Mouse (Mus musculus): ENCODE measurements around the gene Shh. TPM values are rescaled to one million over a fixed set of nuclear protein-coding genes. Genes with fewer than 3 reads are reported as not detected.

Shh gene
- polyA plus RNA-seq, 1 experiment from 2014 or later = 7.3 TPM

DNA sequence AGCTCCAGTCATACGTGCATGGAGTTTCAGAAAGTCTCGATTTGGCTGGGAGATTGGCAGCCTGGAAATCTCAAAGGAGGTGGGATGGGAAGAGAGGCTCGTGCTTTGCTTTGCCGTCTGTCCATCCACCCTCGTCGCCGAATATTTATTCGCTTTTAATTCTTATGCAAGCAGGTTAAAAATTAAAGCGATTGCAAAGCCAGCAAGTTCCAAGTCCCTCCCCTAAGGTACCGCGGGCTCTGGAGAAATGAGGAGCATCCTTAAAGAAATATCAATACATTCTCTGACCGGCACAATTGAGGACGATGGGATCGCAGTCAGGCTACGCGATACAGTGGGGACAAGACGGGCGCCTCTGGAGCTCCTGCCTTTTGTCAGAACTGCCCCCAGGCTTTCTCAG lies 1.5 kb downstream of the Shh start:
- Histone ChIP-seq H3K4me3 (peak overlapping the region; percentile 74), H3K27ac (replicated peaks) (peak overlapping the region; percentile 88), H3K4me1 (peaks cover 74% of the 10 kb centered on the region), H3K9me3 (replicated peaks) (no peaks in the 10 kb centered on the region), H3K36me3 (no peaks in the 10 kb centered on the region), H3K27me3 (ENCODE audit: low read depth, poor library complexity, severe bottlenecking) (peaks cover 100% of the 10 kb centered on the region)
- under 1% methylated on average over 18 of the region's 18 CpGs for WGBS
- peak; percentile 35 for DNase-seq (ENCODE audit: low spot score)

DNA sequence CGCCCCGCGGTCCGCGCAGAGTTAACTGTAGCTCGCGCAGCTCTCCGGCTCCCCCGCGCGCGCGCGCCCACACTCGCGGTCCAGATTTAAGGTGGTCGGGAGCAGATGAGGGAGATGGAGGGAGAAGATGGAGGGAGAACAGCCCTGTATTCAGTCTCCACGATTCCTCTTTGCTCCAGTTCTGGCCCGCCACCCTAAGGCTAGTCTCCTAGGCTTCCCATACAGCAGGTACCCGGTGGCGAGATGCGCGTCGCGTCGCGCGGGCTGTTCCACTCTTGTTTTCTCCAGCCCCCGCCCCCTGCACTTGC lies 2.0 kb downstream of the Shh start:
- WGBS = 1% methylated on average over 29 of the region's 29 CpGs
- Histone ChIP-seq H3K27ac (replicated peaks) (peak overlapping the region; percentile 88), H3K4me1 (peaks cover 78% of the 10 kb centered on the region), H3K4me3 (peak overlapping the region; percentile 74), H3K9me3 (replicated peaks) (no peaks in the 10 kb centered on the region), H3K27me3 (ENCODE audit: low read depth, poor library complexity, severe bottlenecking) (peaks cover 100% of the 10 kb centered on the region), H3K36me3 (no peaks in the 10 kb centered on the region)
- DNase-seq (ENCODE audit: low spot score) = peak; percentile 59

DNA sequence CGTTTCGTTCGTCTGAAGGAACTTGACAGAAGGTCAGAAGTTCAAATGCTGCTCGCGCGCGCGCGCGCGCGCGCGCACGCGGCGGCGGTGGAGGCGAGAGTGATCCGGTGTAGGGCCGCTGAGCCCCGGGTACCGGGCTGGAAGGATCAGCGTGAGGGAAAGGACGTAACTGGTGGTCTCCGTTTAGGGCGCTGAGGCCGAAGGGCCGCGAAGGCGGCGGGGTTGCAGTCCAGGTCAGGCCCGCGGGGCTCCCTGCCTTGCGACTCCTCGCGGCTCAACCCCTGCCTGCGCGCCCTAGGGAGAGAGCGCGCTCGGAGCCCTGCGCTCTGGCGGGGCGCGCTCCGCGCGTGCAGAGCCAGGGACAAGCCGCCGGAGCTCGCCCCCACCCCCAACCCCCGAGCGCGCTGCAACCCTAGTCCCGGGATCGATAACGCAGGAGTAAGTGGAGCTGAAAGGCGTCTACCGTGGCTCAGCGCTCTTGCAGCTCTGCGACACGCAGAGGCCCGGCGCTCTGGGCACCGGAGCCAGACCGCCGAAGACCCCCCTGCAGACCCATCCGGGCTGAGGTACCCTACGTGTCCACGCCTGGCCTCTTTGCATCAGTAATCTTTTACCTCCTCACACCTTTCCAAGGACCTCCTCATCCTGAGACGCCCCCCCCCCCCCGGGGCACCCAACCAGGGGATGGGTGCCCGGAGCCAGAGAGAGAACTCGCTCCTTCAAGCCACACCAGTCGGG lies 2.5 kb downstream of the Shh start:
- Histone ChIP-seq H3K27ac (replicated peaks) (peak overlapping the region; percentile 88), H3K4me3 (peak overlapping the region; percentile 74), H3K4me1 (peaks cover 80% of the 10 kb centered on the region), H3K36me3 (no peaks in the 10 kb centered on the region), H3K27me3 (ENCODE audit: low read depth, poor library complexity, severe bottlenecking) (peaks cover 100% of the 10 kb centered on the region), H3K9me3 (replicated peaks) (no peaks in the 10 kb centered on the region)
- under 1% methylated on average over 76 of the region's 76 CpGs for WGBS
- peak; percentile 65 for DNase-seq (ENCODE audit: low spot score)

- peak overlapping the region; percentile 88 for H3K27ac ChIP-seq (replicated peaks)
- WGBS = 1% methylated on average over 10 of the region's 10 CpGs
- no peaks in the 10 kb centered on the region for H3K36me3 ChIP-seq
- DNase-seq (ENCODE audit: low spot score) = no peak
- H3K4me1 ChIP-seq = peaks cover 85% of the 10 kb centered on the region
- H3K27me3 ChIP-seq (ENCODE audit: low read depth, poor library complexity, severe bottlenecking) = peaks cover 100% of the 10 kb centered on the region
- peak overlapping the region; percentile 74 for H3K4me3 ChIP-seq
- no peaks in the 10 kb centered on the region for H3K9me3 ChIP-seq (replicated peaks)
Measured at GRCm38 (mm10) chr5:28463656-28464055, 3.4 kb downstream of the Shh start.

DNA sequence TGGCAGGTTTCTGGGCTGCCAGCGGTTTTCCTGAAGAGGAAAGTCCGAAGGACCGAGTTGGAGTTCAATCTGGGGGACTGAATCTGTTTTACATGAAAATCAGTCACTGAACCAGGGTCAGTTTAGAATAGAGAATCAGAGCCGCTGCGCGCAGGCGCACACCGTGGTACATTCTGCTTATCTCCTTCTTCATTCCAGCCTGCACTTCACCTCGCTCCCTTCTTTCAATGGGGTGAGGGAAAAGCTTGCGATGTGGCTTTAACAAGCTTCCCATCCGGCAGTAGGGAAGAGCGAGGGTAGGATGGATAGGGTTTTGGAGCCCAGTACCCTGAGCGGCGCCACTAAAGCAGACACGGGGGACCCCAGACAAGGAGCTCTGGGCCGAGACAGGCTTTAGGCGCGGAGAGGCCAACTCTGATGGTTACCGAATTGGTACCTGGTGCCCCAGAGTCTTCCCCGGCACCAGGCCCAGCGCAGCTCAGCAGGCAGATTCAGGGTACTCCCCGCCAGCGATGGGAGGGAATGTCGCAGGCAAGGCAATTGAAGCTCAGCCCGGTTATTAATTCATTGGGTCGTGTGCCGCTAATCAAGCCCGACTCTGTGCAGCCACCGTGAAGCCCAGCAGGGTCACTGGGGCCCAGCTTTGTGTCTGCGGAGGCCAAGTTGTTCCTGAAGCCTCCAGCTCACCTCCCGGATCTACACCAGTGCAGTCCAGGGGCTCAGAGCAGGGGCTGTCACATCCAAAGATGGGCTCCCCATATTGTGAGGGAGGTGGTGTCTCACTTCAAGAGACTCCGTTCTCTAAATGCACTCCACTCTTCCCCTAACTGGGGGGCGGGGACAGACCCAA lies 4.1 kb downstream of the Shh start:
- Histone ChIP-seq H3K27me3 (ENCODE audit: low read depth, poor library complexity, severe bottlenecking) (peaks cover 100% of the 10 kb centered on the region), H3K9me3 (replicated peaks) (no peaks in the 10 kb centered on the region), H3K4me3 (peak overlapping the region; percentile 74), H3K36me3 (0 out of 2 replicates have a peak, but pooled peaks cover 4% of the 10 kb centered on the region), H3K4me1 (peaks cover 92% of the 10 kb centered on the region), H3K27ac (replicated peaks) (peak overlapping the region; percentile 88)
- peak; percentile 56 for DNase-seq (ENCODE audit: low spot score)
- under 1% methylated on average over 33 of the region's 33 CpGs for WGBS

DNA sequence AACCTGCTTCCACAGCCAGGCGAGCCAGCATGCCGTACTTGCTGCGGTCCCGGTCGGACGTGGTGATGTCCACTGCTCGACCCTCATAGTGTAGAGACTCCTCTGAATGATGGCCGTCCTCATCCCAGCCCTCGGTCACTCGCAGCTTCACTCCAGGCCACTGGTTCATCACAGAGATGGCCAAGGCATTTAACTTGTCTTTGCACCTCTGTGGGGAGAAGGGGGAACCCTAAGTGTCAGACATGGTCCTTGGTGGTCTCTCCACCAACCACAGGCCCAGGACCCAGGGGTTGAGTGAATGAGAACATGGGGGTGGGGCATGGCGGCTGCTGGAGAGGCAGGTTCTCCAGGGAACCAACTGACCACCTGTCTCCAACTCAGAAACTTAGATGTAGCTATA lies 5.7 kb downstream of the Shh start:
- peak overlapping the region; percentile 74 for H3K4me3 ChIP-seq

DNA sequence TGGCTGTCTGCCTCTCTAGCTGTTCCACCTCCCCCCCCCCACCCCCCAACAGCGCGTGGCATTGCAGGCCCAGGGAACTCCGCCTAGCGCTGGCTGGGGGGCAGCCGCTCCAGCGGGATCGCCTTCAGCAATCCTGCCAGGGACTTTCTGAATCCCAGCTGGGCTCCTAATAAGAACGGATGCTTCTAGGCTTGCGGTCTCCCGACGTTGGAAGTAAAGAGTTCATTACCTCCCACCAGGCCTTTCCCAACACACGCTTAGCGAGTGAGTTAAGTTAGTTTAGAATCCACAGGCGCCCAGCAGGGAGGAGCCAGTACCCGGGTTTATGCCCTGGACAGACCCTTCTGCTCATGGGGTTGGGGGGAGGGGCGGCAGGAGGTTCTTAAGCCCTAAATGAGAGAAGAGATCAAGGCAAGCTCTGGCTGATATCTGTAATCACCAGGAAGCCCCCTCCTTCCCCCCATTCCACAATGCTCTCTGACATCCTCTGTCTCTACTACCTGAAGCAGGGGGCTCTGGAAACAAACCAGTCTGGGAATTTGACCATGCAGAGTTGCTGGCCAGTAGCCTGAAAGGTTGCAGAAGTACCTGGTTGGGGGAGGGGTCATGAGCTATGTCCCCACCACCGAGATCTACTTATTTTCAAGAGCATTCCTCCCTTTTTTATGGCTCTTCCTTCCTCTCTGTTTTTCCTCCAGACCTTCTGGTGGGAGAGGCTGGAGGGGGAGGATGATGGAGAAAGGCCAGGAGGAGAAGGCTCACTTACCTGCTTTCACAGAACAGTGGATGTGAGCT lies 6.3 kb downstream of the Shh start:
- Histone ChIP-seq H3K9me3 (replicated peaks) (no peaks in the 10 kb centered on the region), H3K27ac (replicated peaks) (peak overlapping the region; percentile 88), H3K4me1 (peaks cover 88% of the 10 kb centered on the region), H3K36me3 (0 out of 2 replicates have a peak, but pooled peaks cover 8% of the 10 kb centered on the region), H3K4me3 (peak overlapping the region; percentile 74), H3K27me3 (ENCODE audit: low read depth, poor library complexity, severe bottlenecking) (peaks cover 100% of the 10 kb centered on the region)
- WGBS = under 1% methylated on average over 17 of the region's 17 CpGs
- DNase-seq (ENCODE audit: low spot score) = peak; percentile 52

More for the DNA sequence above, 5.7 kb downstream of the Shh start:
- peaks cover 100% of the 10 kb centered on the region for H3K27me3 ChIP-seq (ENCODE audit: low read depth, poor library complexity, severe bottlenecking)
- DNase-seq (ENCODE audit: low spot score) = no peak
- no peaks in the 10 kb centered on the region for H3K9me3 ChIP-seq (replicated peaks)
- WGBS = 9% methylated on average over 11 of the region's 11 CpGs
- 0 out of 2 replicates have a peak, but pooled peaks cover 8% of the 10 kb centered on the region for H3K36me3 ChIP-seq
- H3K27ac ChIP-seq (replicated peaks) = peak overlapping the region; percentile 88
- H3K4me1 ChIP-seq = peaks cover 84% of the 10 kb centered on the region

- under 1% methylated on average over 41 of the region's 41 CpGs for WGBS
- Histone ChIP-seq H3K36me3 (0 out of 2 replicates have a peak, but pooled peaks cover 8% of the 10 kb centered on the region), H3K4me1 (peaks cover 77% of the 10 kb centered on the region), H3K27me3 (ENCODE audit: low read depth, poor library complexity, severe bottlenecking) (peaks cover 98% of the 10 kb centered on the region), H3K27ac (replicated peaks) (peak overlapping the region; percentile 88), H3K9me3 (replicated peaks) (no peaks in the 10 kb centered on the region), H3K4me3 (peak overlapping the region; percentile 74)
- DNase-seq (ENCODE audit: low spot score) = peak; percentile 87
Measured at GRCm38 (mm10) chr5:28459456-28460225, 7.4 kb downstream of the Shh start.

DNA sequence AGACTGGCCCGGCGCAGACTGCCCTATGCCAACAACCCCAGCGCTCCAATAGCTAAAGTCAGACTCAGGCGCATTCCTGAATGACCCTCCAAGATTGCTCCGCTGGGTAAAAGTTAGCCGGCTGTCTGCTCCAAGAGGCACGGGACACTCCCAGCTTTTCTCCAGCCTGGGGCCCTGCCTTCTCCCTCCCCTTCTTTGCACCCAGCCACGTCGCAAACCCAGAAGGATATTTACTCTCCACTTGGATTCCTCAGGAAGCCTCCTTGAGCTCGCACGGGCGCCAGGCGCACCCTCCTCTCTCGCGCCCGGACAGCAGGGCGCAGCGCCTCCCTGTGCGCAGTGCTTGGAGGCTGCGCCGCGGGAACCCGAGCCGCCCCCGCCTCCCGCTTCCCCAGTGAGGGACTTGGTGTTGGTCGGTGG lies 8.2 kb downstream of the Shh start:
- Histone ChIP-seq H3K27me3 (ENCODE audit: low read depth, poor library complexity, severe bottlenecking) (peaks cover 98% of the 10 kb centered on the region), H3K4me3 (peak overlapping the region; percentile 74), H3K27ac (replicated peaks) (peak overlapping the region; percentile 88), H3K36me3 (0 out of 2 replicates have a peak, but pooled peaks cover 8% of the 10 kb centered on the region), H3K4me1 (peaks cover 69% of the 10 kb centered on the region), H3K9me3 (replicated peaks) (no peaks in the 10 kb centered on the region)
- DNase-seq (ENCODE audit: low spot score) = peak; percentile 67
- under 1% methylated on average over 27 of the region's 27 CpGs for WGBS

GRCm38 (mm10) chr5:28457921-28458641 lies 9.0 kb downstream of the Shh start:
- WGBS = under 1% methylated on average over 94 of the region's 95 CpGs

DNA sequence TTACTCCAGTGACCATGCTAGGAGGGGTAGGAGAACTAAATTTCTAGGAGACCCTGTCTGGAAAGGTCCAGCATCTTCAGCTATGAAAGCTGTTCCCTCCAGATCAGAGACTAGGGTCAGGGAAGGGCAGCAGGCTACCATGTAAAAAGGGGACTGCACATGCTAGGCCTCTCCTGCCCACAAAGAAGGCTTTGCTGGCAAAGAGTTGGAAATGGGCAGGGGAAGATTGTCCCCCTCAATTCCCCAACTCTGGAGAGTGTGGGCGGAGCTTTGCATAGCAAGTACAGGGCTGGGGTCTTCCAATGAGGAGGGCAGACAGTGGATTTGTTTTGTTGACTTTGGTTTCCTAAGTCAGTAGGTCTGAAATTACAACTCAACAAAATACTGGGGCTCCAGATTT lies 10.7 kb downstream of the Shh start:
- H3K9me3 ChIP-seq (replicated peaks) = no peaks in the 10 kb centered on the region
- peak overlapping the region; percentile 74 for H3K4me3 ChIP-seq
- H3K36me3 ChIP-seq = 0 out of 2 replicates have a peak, but pooled peaks cover 8% of the 10 kb centered on the region
- DNase-seq (ENCODE audit: low spot score) = no peak
- peak overlapping the region; percentile 29; the same call in 1 of the 2 replicates for H3K27ac ChIP-seq (replicated peaks)
- WGBS = 57% methylated on average over 1 of the region's 1 CpGs
- H3K27me3 ChIP-seq (ENCODE audit: low read depth, poor library complexity, severe bottlenecking) = peaks cover 95% of the 10 kb centered on the region
- H3K4me1 ChIP-seq = peaks cover 53% of the 10 kb centered on the region

More at GRCm38 (mm10) chr5:28457921-28458641, 9.0 kb downstream of the Shh start:
- peak; percentile 52 for DNase-seq (ENCODE audit: low spot score)
- Histone ChIP-seq H3K4me1 (peaks cover 69% of the 10 kb centered on the region), H3K4me3 (peak overlapping the region; percentile 74), H3K27ac (replicated peaks) (peak overlapping the region; percentile 88), H3K27me3 (ENCODE audit: low read depth, poor library complexity, severe bottlenecking) (peaks cover 96% of the 10 kb centered on the region), H3K36me3 (0 out of 2 replicates have a peak, but pooled peaks cover 8% of the 10 kb centered on the region), H3K9me3 (replicated peaks) (no peaks in the 10 kb centered on the region)

All from midbrain, embryonic 10.5 days (tissue).